17 mouse cellular contexts compared by ENCODE assay signal in genomic region chr10:23569386-23569785, GRCm38 (mm10).
"Had no signal": no experiment of that assay in that cellular context is flagged by ENCODE, and none has a peak within 500 bp of the region (broad histone marks: within the 10 kb centered on the region; RNA-seq: fewer than 3 reads in every experiment).

No protein-coding gene starts in this region.

- ATAC-seq: midbrain, embryonic 16.5 days had no signal

- DNase-seq: lung, adult 18-20 months; lung, embryonic 14.5 days; lung, postnatal 10 days; lung, postnatal 4 days; midbrain, embryonic 14.5 days; retina, postnatal 1 day; right cerebral cortex, adult 18-20 months; right cerebral cortex, postnatal 14 days; right cerebral cortex, postnatal 4 days; spleen, adult 18-20 months; thymus, adult 2 months; thymus, postnatal 36 days had no signal

- H3K4me3 ChIP-seq: midbrain, embryonic 10.5 days; midbrain, embryonic 12.5 days; neural tube, embryonic 12.5 days had no signal

- H3K4me1 ChIP-seq: midbrain, embryonic 10.5 days; midbrain, embryonic 12.5 days; neural tube, embryonic 12.5 days had no signal

- H3K27ac ChIP-seq: liver, embryonic 14.5 days; midbrain, embryonic 10.5 days; midbrain, embryonic 12.5 days; neural tube, embryonic 12.5 days had no signal
